Mouse (Mus musculus) ES-E14 (cell line): Measurements from ENCODE around the gene Rara. TPM values are rescaled to one million over a fixed set of nuclear protein-coding genes. Genes with fewer than 3 reads are reported as not detected.

Experiments
- DNase-seq: peaks from one replicate; pipeline ENCODE4 v3.0.0-alpha.2; 2013; ENCODE audit warnings: low read depth, low spot score
- H3K27ac ChIP-seq: 2 replicates; pipeline ENCODE4 v1.5.1; 2012; ENCODE audit warnings: low read depth, mild to moderate bottlenecking, low read length, moderate library complexity, mixed read lengths; ENCODE audit not compliant: poor library complexity, insufficient read depth, severe bottlenecking
- H3K36me3 ChIP-seq: 2 replicates; pipeline ENCODE4 v1.6.1; 2012; ENCODE audit warnings: mild to moderate bottlenecking, low read length, moderate library complexity, mixed read lengths; ENCODE audit not compliant: control insufficient read depth, poor library complexity, insufficient read depth, severe bottlenecking
- H3K4me1 ChIP-seq, 2 experiments: fragments of 150-350 bp in 1 of 2; sonication (generic) in 1 of 2; 2 replicates each; pipeline ENCODE4 v1.6.1; 2012; ENCODE audit warnings: low read length in 2 of 2, mild to moderate bottlenecking in 1 of 2, mixed read lengths in 1 of 2; ENCODE audit not compliant: control insufficient read depth in 2 of 2, insufficient read depth in 2 of 2, poor library complexity in 1 of 2
- H3K4me3 ChIP-seq, 2 experiments: fragments of 150-350 bp in 1 of 2; sonication (generic) in 1 of 2; 2 replicates each; pipeline ENCODE4 v1.5.1; 2012; ENCODE audit warnings: low read length in 2 of 2, low read depth in 1 of 2, mild to moderate bottlenecking in 1 of 2, mixed read lengths in 1 of 2; ENCODE audit not compliant: insufficient read depth in 1 of 2, poor library complexity in 1 of 2, severe bottlenecking in 1 of 2
- H3K9ac ChIP-seq: 2 replicates; pipeline ENCODE4 v1.6.1; 2012; ENCODE audit warnings: low read depth, mild to moderate bottlenecking, low read length, mixed read lengths; ENCODE audit not compliant: poor library complexity, insufficient read depth, severe bottlenecking
- H3K9me3 ChIP-seq: fragments of 150-350 bp; sonication (generic); 2 replicates; pipeline ENCODE4 v1.6.1; 2012; ENCODE audit warnings: low read depth, mild to moderate bottlenecking, low read length; ENCODE audit not compliant: control insufficient read depth, insufficient read depth
- CHD2 ChIP-seq: IDR thresholded peaks from 2 replicates; pipeline ENCODE4 v1.6.1; 2014; ENCODE audit warnings: mild to moderate bottlenecking, low read depth, low read length, inconsistent platforms
- HCFC1 ChIP-seq: IDR thresholded peaks from 2 replicates; pipeline ENCODE4 v1.6.1; 2012; ENCODE audit warnings: low read length, inconsistent platforms, borderline replicate concordance; ENCODE audit not compliant: insufficient read depth
- MAFK ChIP-seq: IDR thresholded peaks from 2 replicates; pipeline ENCODE4 v1.6.1; 2014; ENCODE audit warnings: mild to moderate bottlenecking, low read depth, low read length, inconsistent platforms; ENCODE audit not compliant: insufficient read depth
- ZC3H11A ChIP-seq: IDR thresholded peaks from 2 replicates; pipeline ENCODE4 v1.6.1; 2012; ENCODE audit warnings: low read depth, mild to moderate bottlenecking, inconsistent platforms, low read length, borderline replicate concordance
- ZNF384 ChIP-seq: IDR thresholded peaks from 2 replicates; pipeline ENCODE4 v1.6.1; 2012; ENCODE audit warnings: low read depth, low read length, inconsistent platforms
- in situ Hi-C, 2 experiments: fragments of 600-800 bp; cut with MboI; formaldehyde crosslinking; loops; one replicate each; pipeline ENCODE4 v1.15.1; 2025; ENCODE audit warnings: low sequenced_read_pairs in 2 of 2, inconsistent platforms in 1 of 2; ENCODE audit not compliant: unreplicated experiment in 2 of 2
- total RNA-seq: library from RNA; depleted of rRNA; stranded (reverse); fragments of 300-350 nt; gene quantifications from 2 replicates; pipeline ENCODE4 v1.2.3, GENCODE M21; 2012

Rara gene
- total RNA-seq, 1 experiment: 25.8 TPM

GRCm38 (mm10) chr11:98942555-98942922, 14.9 kb downstream of the Rara start:
- Histone ChIP-seq H3K9ac (peak overlapping the region; percentile 57), H3K27ac (peak overlapping the region; percentile 90), H3K9me3 (no peaks in the 10 kb centered on the region), H3K4me3 (peak overlapping the region in 1 of 2 experiments; percentile 64; a peak in 1 of 4 replicates), H3K4me1 (peaks cover 8 to 43% of the 10 kb centered on the region in 2 experiments), H3K36me3 (no peaks in the 10 kb centered on the region)
- no peak for DNase-seq
- TF ChIP-seq MAFK: no peak
- TF ChIP-seq CHD2: no peak
- TF ChIP-seq ZNF384: no peak
- TF ChIP-seq HCFC1: no peak
- no peak for TF ChIP-seq ZC3H11A
- in situ Hi-C loops: no loop called here

GRCm38 (mm10) chr11:98942923-98943641, 15.5 kb downstream of the Rara start:
- Histone ChIP-seq H3K9ac (no peak overlapping the region), H3K9me3 (no peaks in the 10 kb centered on the region), H3K4me1 (peaks cover 8 to 43% of the 10 kb centered on the region in 2 experiments), H3K36me3 (no peaks in the 10 kb centered on the region), H3K4me3 (no peak overlapping the region), H3K27ac (peak overlapping the region; percentile 90; the same call in 1 of the 2 replicates)
- no peak for DNase-seq
- in situ Hi-C loops: no loop called here
- TF ChIP-seq ZC3H11A (no peak), ZNF384 (no peak), CHD2 (no peak), HCFC1 (no peak), MAFK (no peak)

GRCm38 (mm10) chr11:98943741-98944461, 16.3 kb downstream of the Rara start:
- TF ChIP-seq ZC3H11A (no peak), CHD2 (no peak), ZNF384 (no peak), MAFK (no peak), HCFC1 (no peak)
- H3K36me3 ChIP-seq: no peaks in the 10 kb centered on the region
- H3K9ac ChIP-seq: no peak overlapping the region
- H3K4me1 ChIP-seq: peaks cover 6 to 40% of the 10 kb centered on the region in 2 experiments; a peak in 3 of 4 replicates
- no peak overlapping the region for H3K4me3 ChIP-seq
- H3K27ac ChIP-seq: no peak overlapping the region
- no peak for DNase-seq
- in situ Hi-C loops: no loop called here
- H3K9me3 ChIP-seq: no peaks in the 10 kb centered on the region

GRCm38 (mm10) chr11:98944897-98945604, 17.4 kb downstream of the Rara start:
- H3K9me3 ChIP-seq: no peaks in the 10 kb centered on the region
- in situ Hi-C loops: no loop called here
- no peak for DNase-seq
- H3K36me3 ChIP-seq: no peaks in the 10 kb centered on the region
- 0 out of 2 replicates have a peak, but pooled peaks have one; percentile 29 for TF ChIP-seq ZNF384
- no peak for TF ChIP-seq MAFK
- peaks cover 5 to 35% of the 10 kb centered on the region in 2 experiments; a peak in 2 of 4 replicates for H3K4me1 ChIP-seq
- H3K9ac ChIP-seq: no peak overlapping the region
- H3K4me3 ChIP-seq: no peak overlapping the region
- H3K27ac ChIP-seq: no peak overlapping the region
